Mouse (Mus musculus): ENCODE data around the gene Nenf. TPM values are rescaled to one million over a fixed set of nuclear protein-coding genes. Genes with fewer than 3 reads are reported as not detected.

Nenf gene
- polyA plus RNA-seq, 1 experiment from 2014 or later, result 121 TPM

DNA sequence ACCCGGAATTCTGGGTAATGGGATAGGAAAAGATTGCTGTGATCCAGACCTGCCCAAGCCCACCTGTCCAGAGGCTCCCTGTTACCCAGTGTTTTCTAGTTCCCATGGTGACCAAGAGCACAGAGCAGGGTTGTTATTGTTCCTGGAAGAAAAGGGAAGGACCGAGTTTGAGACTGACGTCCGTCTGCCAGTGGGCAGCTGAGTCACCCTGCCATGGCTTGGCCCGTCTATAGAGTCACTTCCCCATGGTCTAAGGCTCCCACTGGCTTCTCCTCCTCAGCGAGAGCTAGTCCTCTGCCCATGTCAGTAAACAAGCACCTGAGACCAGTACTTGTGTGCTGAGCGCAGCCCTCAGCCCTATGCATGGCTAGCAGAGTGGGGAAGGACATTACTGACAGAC is 36.8 kb downstream of the Nenf start:
- Histone ChIP-seq H3K36me3 (no peaks in the 10 kb centered on the region), H3K9me3 (replicated peaks) (no peaks in the 10 kb centered on the region; the same call in 1 of the 2 replicates), H3K9ac (no peak overlapping the region), H3K4me1 (replicated peaks) (peaks cover 7% of the 10 kb centered on the region), H3K27ac (no peak overlapping the region), H3K4me2 (no peak overlapping the region), H3K4me3 (no peak overlapping the region), H3K27me3 (no peaks in the 10 kb centered on the region)
- ATAC-seq (replicated peaks; ENCODE audit: insufficient number of reproducible peaks, insufficient read depth, low FRiP score, low read depth), result no peak
- WGBS, result 59% methylated on average over 7 of the region's 7 CpGs

DNA sequence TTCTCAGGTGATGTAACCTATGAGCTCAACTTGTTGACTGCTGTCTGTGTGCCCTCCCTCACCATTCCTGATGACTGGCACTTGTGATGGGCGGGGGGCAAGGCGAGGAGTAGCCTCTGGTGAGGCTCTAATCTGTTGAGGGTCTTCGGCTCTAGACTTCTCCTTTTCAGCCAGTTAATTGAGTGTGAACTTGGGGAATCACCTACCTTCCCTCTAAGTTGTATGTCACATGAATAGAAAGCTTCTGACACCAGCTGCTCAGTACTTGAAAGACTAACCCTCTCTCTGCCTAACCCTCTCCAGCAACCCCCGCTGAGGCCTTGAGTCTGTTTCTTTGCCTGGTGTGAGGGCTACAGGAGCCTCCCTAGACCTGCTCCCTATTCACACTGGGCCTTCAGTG is 39.7 kb downstream of the Nenf start:
- no peaks in the 10 kb centered on the region for H3K27me3 ChIP-seq
- WGBS, result 78% methylated on average over 4 of the region's 4 CpGs
- no peak for ATAC-seq (replicated peaks; ENCODE audit: insufficient number of reproducible peaks, insufficient read depth, low FRiP score, low read depth)
- no peak overlapping the region for H3K4me3 ChIP-seq
- H3K4me2 ChIP-seq, result no peak overlapping the region
- H3K27ac ChIP-seq, result no peak overlapping the region
- H3K36me3 ChIP-seq, result no peaks in the 10 kb centered on the region
- H3K9ac ChIP-seq, result no peak overlapping the region
- peaks cover 7% of the 10 kb centered on the region for H3K4me1 ChIP-seq (replicated peaks)
- no peaks in the 10 kb centered on the region for H3K9me3 ChIP-seq (replicated peaks)

DNA sequence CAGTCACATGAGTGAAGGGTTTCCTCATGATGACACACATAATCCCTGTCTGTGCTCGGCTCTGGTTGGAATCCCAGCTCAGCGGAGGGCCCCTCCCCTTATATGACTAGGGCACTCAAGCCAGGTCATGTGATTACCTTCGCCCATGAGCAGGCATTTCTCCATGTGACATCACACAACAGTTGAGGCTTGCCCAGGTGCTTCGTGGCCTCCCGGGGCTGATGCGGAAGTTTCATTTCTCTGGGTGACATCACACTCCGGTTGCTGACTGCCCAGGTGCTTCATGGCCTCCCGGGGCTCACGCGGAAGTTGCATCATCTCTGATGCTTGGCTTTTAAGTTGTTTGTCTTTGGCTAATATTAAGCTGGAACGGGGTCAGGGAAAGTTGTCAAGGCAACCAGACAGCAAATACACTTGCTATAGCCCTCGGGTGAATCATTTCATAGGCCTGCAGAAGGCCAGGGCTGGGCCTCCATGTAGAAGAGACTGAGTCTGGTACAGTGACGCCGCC is 40.4 kb downstream of the Nenf start:
- ATAC-seq (replicated peaks; ENCODE audit: insufficient number of reproducible peaks, insufficient read depth, low FRiP score, low read depth), result no peak
- Histone ChIP-seq H3K9me3 (replicated peaks) (no peaks in the 10 kb centered on the region), H3K36me3 (no peaks in the 10 kb centered on the region), H3K9ac (no peak overlapping the region), H3K4me3 (no peak overlapping the region), H3K4me2 (no peak overlapping the region), H3K4me1 (replicated peaks) (peaks cover 7% of the 10 kb centered on the region), H3K27ac (no peak overlapping the region), H3K27me3 (no peaks in the 10 kb centered on the region)
- WGBS, result 63% methylated on average over 14 of the region's 14 CpGs

DNA sequence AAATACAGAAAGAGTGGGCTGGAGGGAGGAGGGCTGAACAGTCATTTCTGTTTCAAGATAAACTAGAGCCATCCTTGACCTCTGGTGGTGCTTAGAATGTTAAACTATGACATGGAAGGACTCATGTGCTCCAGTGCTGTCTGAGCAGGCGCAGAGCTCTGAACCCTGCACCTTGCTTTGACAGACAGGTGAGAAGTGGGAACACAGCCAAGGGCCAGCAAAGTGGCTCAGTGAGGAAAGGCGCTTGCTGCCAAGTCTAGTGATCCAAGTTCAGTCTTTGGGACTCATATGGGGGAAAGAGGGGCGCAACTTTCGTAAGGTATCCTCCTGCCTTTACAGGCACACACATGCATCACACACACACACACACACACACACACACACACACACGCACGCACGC is 41.8 kb downstream of the Nenf start:
- Histone ChIP-seq H3K9me3 (replicated peaks) (no peaks in the 10 kb centered on the region), H3K4me2 (no peak overlapping the region), H3K27me3 (no peaks in the 10 kb centered on the region), H3K9ac (no peak overlapping the region), H3K27ac (no peak overlapping the region), H3K36me3 (no peaks in the 10 kb centered on the region), H3K4me1 (replicated peaks) (peaks cover 7% of the 10 kb centered on the region), H3K4me3 (no peak overlapping the region)
- 85% methylated on average over 7 of the region's 7 CpGs for WGBS
- ATAC-seq (replicated peaks; ENCODE audit: insufficient number of reproducible peaks, insufficient read depth, low FRiP score, low read depth), result no peak

DNA sequence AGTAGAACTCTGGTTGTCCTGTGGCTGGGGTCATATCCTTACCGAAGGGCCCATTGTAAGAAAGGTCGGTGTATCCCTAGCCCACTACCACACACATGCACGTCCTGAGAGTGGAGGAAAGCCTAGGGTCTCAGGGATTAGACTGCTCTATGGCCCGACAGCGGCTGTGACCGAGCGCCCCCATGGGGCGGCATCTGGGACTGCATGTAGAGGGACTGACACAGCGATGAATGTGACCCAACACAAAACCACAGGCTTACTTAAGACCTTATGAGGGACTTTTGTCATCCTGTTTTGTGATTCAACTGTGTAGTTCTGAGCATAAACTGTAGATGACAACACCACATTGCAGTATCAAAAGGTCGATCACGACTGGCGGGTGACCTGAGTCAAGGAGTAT is 42.5 kb downstream of the Nenf start:
- Histone ChIP-seq H3K9me3 (replicated peaks) (no peaks in the 10 kb centered on the region), H3K4me3 (no peak overlapping the region), H3K4me1 (replicated peaks) (peaks cover 7% of the 10 kb centered on the region), H3K27ac (no peak overlapping the region), H3K36me3 (no peaks in the 10 kb centered on the region), H3K4me2 (no peak overlapping the region), H3K27me3 (no peaks in the 10 kb centered on the region), H3K9ac (no peak overlapping the region)
- WGBS, result 7% methylated on average over 12 of the region's 12 CpGs
- ATAC-seq (replicated peaks; ENCODE audit: insufficient number of reproducible peaks, insufficient read depth, low FRiP score, low read depth), result peak; percentile 38; the same call in 1 of the 2 replicates

DNA sequence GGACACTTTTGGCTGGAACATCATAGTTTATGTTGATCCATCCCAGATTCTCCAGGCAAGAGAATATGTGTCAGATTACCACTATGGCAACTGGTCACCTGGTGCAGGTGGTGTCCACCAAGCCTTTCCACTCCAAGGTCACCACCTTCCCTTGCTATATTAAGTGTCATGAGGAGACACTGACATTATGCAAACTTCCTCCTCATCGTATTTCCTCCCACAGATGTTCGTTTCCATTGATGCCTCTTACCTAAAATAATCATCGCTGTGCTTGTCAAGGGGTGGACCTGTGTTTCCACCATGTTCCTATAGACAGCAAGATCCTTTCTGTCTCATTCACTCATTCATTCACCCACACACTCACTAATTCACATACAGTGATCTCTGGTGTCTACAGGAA is 45.3 kb downstream of the Nenf start:
- no peaks in the 10 kb centered on the region for H3K9me3 ChIP-seq (replicated peaks)
- WGBS, result 76% methylated on average over 3 of the region's 3 CpGs
- H3K27me3 ChIP-seq, result no peaks in the 10 kb centered on the region
- no peak overlapping the region for H3K9ac ChIP-seq
- H3K4me2 ChIP-seq, result no peak overlapping the region
- no peak overlapping the region for H3K4me3 ChIP-seq
- H3K4me1 ChIP-seq (replicated peaks), result peaks cover 31% of the 10 kb centered on the region
- no peaks in the 10 kb centered on the region for H3K36me3 ChIP-seq
- ATAC-seq (replicated peaks; ENCODE audit: insufficient number of reproducible peaks, insufficient read depth, low FRiP score, low read depth), result no peak
- H3K27ac ChIP-seq, result no peak overlapping the region

DNA sequence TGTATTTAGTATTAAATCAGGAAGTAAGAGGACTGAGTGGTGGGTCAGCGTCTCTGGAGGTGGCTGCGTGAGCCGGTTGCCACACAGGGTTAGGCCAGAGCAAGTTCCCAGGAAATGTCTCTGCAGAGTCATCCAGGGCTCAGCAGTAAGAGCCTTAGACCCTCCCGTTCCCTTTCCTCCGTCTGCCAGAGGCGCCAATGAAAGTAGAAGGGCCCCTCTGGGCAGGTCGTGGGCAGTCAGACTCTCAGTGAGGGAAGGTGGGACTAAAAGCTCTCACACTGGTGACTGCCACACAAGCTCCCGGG is 48.4 kb downstream of the Nenf start:
- no peaks in the 10 kb centered on the region for H3K27me3 ChIP-seq
- H3K36me3 ChIP-seq, result no peaks in the 10 kb centered on the region
- no peak overlapping the region for H3K4me3 ChIP-seq
- peaks cover 29% of the 10 kb centered on the region for H3K4me1 ChIP-seq (replicated peaks)
- ATAC-seq (replicated peaks; ENCODE audit: insufficient number of reproducible peaks, insufficient read depth, low FRiP score, low read depth), result peak; percentile 48
- H3K9ac ChIP-seq, result 0 out of 2 replicates have a peak overlapping the region, but pooled peaks have one; percentile 9
- peak overlapping the region; percentile 28 for H3K4me2 ChIP-seq
- peak overlapping the region; percentile 83 for H3K27ac ChIP-seq
- H3K9me3 ChIP-seq (replicated peaks), result no peaks in the 10 kb centered on the region
- WGBS, result 27% methylated on average over 8 of the region's 8 CpGs

DNA sequence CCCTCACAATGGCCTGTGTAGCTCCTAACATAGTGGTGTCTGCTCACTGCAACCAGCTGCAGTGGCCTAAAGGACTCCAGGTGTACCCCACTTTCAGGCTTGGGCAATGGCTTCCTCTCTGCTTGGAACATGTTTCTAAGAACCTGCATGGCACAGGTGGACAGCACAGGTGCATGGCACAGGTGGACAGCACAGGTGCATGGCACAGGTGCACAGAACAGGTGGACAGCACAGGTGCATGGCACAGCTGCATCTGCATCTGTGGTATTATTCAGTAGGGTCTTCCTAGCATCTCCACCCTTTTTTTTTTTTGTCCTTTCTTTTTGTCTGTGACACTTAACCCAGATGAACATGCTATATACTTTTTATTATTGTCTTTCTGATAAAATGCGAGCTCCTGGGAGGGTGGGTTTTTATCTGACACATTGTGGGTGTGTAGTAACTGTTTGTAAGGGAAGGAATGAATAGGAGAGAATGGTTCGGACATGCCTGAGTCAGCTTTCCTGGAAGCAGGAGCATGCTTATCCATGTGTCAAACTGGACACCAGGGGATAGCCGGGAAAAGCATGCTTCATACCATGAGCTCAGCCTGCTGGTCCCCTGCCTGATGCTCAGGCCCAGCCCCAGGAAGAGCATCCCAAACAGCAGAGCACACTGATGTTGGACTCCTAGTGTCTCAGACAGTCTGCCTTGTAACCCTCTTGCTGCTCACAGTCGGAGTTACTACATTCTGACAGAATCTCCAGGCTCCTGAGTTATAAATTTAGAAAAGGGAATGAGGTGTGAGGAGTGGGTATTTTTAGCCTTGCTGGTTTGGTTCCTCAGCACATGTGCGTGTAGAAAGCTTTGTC is 49.0 kb downstream of the Nenf start:
- peaks cover 29% of the 10 kb centered on the region for H3K4me1 ChIP-seq (replicated peaks)
- H3K9ac ChIP-seq, result no peak overlapping the region
- H3K4me2 ChIP-seq, result peak overlapping the region; percentile 28
- no peak for ATAC-seq (replicated peaks; ENCODE audit: insufficient number of reproducible peaks, insufficient read depth, low FRiP score, low read depth)
- no peak overlapping the region for H3K4me3 ChIP-seq
- H3K27ac ChIP-seq, result peak overlapping the region; percentile 83
- WGBS, result 30% methylated on average over 5 of the region's 5 CpGs
- no peaks in the 10 kb centered on the region for H3K27me3 ChIP-seq
- no peaks in the 10 kb centered on the region for H3K9me3 ChIP-seq (replicated peaks)
- H3K36me3 ChIP-seq, result no peaks in the 10 kb centered on the region

DNA sequence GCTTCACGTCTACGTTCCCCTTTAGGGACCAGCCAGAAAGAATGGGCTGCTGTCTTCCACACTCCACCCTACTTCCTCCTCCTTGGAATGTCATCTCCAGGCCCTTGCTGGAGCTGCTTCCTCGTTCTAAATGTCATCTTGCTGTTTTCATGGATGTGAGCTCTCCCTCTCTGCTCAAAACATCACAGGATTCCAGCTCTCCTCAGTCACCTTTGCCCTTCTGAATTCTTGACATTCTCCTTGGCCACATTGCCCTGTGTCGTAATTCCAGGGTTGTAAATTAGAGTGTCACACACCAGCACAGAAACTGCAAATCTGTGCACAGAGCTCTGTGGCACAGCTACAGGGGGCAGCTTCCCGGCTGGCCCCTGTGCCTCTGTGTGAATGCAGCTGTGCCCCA is 50.1 kb downstream of the Nenf start:
- Histone ChIP-seq H3K4me1 (replicated peaks) (peaks cover 29% of the 10 kb centered on the region), H3K9ac (no peak overlapping the region), H3K9me3 (replicated peaks) (no peaks in the 10 kb centered on the region), H3K27ac (no peak overlapping the region), H3K4me2 (no peak overlapping the region), H3K4me3 (no peak overlapping the region), H3K36me3 (no peaks in the 10 kb centered on the region), H3K27me3 (no peaks in the 10 kb centered on the region)
- no peak for ATAC-seq (replicated peaks; ENCODE audit: insufficient number of reproducible peaks, insufficient read depth, low FRiP score, low read depth)
- WGBS, result 52% methylated on average over 5 of the region's 5 CpGs

DNA sequence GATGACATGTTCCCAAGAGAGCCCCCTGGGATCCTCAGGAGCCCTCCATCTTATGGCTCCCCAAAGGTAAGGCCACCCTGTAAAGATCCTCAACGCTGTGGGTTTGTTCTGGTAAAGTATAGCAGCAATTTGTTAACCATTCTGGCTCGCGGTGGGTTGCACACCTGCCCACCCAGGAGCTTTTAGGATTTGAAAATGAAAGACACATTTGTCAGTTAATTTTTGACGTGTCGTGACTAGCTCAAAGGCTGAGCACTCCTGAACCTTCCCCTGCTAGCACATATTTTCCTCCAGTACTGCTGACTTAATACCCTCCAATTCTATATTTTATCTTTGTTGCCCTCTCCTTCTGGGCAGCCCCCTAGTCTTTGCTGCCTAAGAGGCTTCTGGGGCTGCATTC is 50.8 kb downstream of the Nenf start:
- peaks cover 29% of the 10 kb centered on the region for H3K4me1 ChIP-seq (replicated peaks)
- no peaks in the 10 kb centered on the region for H3K9me3 ChIP-seq (replicated peaks)
- no peak overlapping the region for H3K9ac ChIP-seq
- H3K4me3 ChIP-seq, result no peak overlapping the region
- no peak for ATAC-seq (replicated peaks; ENCODE audit: insufficient number of reproducible peaks, insufficient read depth, low FRiP score, low read depth)
- 92% methylated on average over 5 of the region's 5 CpGs for WGBS
- no peak overlapping the region for H3K27ac ChIP-seq
- no peak overlapping the region for H3K4me2 ChIP-seq
- H3K27me3 ChIP-seq, result no peaks in the 10 kb centered on the region
- no peaks in the 10 kb centered on the region for H3K36me3 ChIP-seq

DNA sequence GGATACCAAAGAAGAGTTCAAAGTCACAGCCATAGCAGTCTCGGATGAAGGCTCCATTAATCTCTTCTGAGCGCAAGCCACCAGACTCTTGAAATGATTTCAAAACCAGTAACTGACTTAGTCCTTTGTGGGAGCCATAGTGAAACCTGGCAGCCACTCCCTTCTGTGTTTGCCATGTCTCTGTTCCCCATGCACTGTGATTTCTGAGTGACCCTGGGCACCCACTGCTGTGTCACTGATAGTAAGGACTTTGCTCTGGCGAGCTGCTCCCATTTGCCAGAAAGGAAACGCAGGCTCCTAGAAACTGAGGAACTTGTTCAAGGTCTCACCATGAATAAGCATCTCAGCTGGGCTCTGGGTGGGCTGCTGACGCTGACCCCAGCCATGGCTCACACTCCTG is 54.5 kb downstream of the Nenf start:
- Histone ChIP-seq H3K27ac (no peak overlapping the region), H3K9me3 (replicated peaks) (no peaks in the 10 kb centered on the region), H3K4me1 (replicated peaks) (peaks cover 18% of the 10 kb centered on the region), H3K9ac (no peak overlapping the region), H3K4me3 (no peak overlapping the region), H3K4me2 (no peak overlapping the region), H3K36me3 (no peaks in the 10 kb centered on the region), H3K27me3 (no peaks in the 10 kb centered on the region)
- ATAC-seq (replicated peaks; ENCODE audit: insufficient number of reproducible peaks, insufficient read depth, low FRiP score, low read depth), result no peak
- WGBS, result 82% methylated on average over 5 of the region's 5 CpGs

DNA sequence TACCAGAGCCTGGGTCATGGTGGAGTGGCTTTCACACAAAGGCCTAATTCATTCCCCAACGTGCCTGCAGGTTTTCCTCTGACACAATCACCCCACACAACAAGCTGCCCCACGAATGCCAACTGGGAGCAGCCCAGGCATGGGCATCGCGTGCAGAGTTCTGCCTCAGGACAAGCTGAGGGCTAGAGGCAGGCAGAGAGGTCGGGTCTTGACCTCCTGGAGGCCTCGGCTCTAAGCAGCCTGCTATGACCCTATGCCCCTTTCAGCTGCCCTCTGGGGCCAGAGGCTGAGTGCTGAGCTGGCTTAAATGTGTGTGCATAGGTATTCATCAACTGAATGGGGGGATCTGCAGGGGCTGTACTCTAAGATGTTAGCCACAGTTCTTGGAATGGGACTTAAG is 56.1 kb downstream of the Nenf start:
- 57% methylated on average over 6 of the region's 6 CpGs for WGBS
- H3K27me3 ChIP-seq, result no peaks in the 10 kb centered on the region
- no peak for ATAC-seq (replicated peaks; ENCODE audit: insufficient number of reproducible peaks, insufficient read depth, low FRiP score, low read depth)

More for the DNA sequence above, 56.1 kb downstream of the Nenf start:
- Histone ChIP-seq H3K4me2 (no peak overlapping the region), H3K4me3 (no peak overlapping the region), H3K9me3 (replicated peaks) (no peaks in the 10 kb centered on the region), H3K4me1 (replicated peaks) (peaks cover 20% of the 10 kb centered on the region), H3K9ac (no peak overlapping the region), H3K27ac (no peak overlapping the region), H3K36me3 (no peaks in the 10 kb centered on the region)
